Mouse (Mus musculus): ENCODE measurements around the gene Cenpa. TPM values are rescaled to one million over a fixed set of nuclear protein-coding genes. Genes with fewer than 3 reads are reported as not detected.
A peak's percentile ranks its signal among the peaks of the same experiment; 100 is the strongest.
"Not testable (repeated sequence)": the region's sequence is repeated elsewhere in the genome, so short reads cannot be mapped to it uniquely, and the experiment has no call there.

Gene Cenpa
- polyA plus RNA-seq, 1 experiment from 2014 or later: 335 TPM

GRCm38 (mm10) chr5:30678722-30679296, 12.2 kb downstream of the Cenpa start:
- DNase-seq (ENCODE audit: low spot score) (no peak), ATAC-seq (ENCODE audit: insufficient read depth, low FRiP score, low TSS enrichment) (no peak)
- no peak overlapping the region for H3K4me3 ChIP-seq (ENCODE audit: low read depth, low read length)
- H3K4me2 ChIP-seq (ENCODE audit: low read depth): no peak overlapping the region
- no peaks in the 10 kb centered on the region for H3K9me3 ChIP-seq (ENCODE audit: control insufficient read depth, low read length)
- peaks cover 3% of the 10 kb centered on the region; the same call in 1 of the 2 replicates for H3K36me3 ChIP-seq (ENCODE audit: control insufficient read depth, insufficient read depth, low read length)
- H3K9ac ChIP-seq (ENCODE audit: low read length): no peak overlapping the region
- no peak overlapping the region for H3K27ac ChIP-seq (ENCODE audit: low read depth, low read length)
- 95% methylated on average over 4 of the region's 4 CpGs for WGBS
- H3K4me1 ChIP-seq (ENCODE audit: control insufficient read depth, insufficient read depth, low read length): no peaks in the 10 kb centered on the region
- no peaks in the 10 kb centered on the region for H3K27me3 ChIP-seq (ENCODE audit: control insufficient read depth, insufficient read depth, low read length)

- WGBS: 86% methylated on average over 5 of the region's 5 CpGs
- Histone ChIP-seq H3K9me3 (ENCODE audit: control insufficient read depth, low read length) (no peaks in the 10 kb centered on the region), H3K36me3 (ENCODE audit: control insufficient read depth, insufficient read depth, low read length) (peaks cover 3% of the 10 kb centered on the region; the same call in 1 of the 2 replicates), H3K4me1 (ENCODE audit: control insufficient read depth, insufficient read depth, low read length) (no peaks in the 10 kb centered on the region), H3K4me2 (ENCODE audit: low read depth) (no peak overlapping the region), H3K27ac (ENCODE audit: low read depth, low read length) (no peak overlapping the region), H3K27me3 (ENCODE audit: control insufficient read depth, insufficient read depth, low read length) (no peaks in the 10 kb centered on the region), H3K9ac (ENCODE audit: low read length) (no peak overlapping the region), H3K4me3 (ENCODE audit: low read depth, low read length) (no peak overlapping the region)
- ATAC-seq (ENCODE audit: insufficient read depth, low FRiP score, low TSS enrichment) (no peak), DNase-seq (ENCODE audit: low spot score) (no peak)
Observed at GRCm38 (mm10) chr5:30679593-30679992, 13.0 kb downstream of the Cenpa start.

- Histone ChIP-seq H3K36me3 (ENCODE audit: control insufficient read depth, insufficient read depth, low read length) (no peaks in the 10 kb centered on the region), H3K27me3 (ENCODE audit: control insufficient read depth, insufficient read depth, low read length) (no peaks in the 10 kb centered on the region), H3K4me1 (ENCODE audit: control insufficient read depth, insufficient read depth, low read length) (no peaks in the 10 kb centered on the region), H3K27ac (ENCODE audit: low read depth, low read length) (no peak overlapping the region), H3K9ac (ENCODE audit: low read length) (no peak overlapping the region), H3K9me3 (ENCODE audit: control insufficient read depth, low read length) (no peaks in the 10 kb centered on the region), H3K4me3 (ENCODE audit: low read depth, low read length) (no peak overlapping the region), H3K4me2 (ENCODE audit: low read depth) (no peak overlapping the region)
- DNase-seq (ENCODE audit: low spot score): no peak
- ATAC-seq (ENCODE audit: insufficient read depth, low FRiP score, low TSS enrichment): no peak
- WGBS: 85% methylated on average over 5 of the region's 5 CpGs
Observed at GRCm38 (mm10) chr5:30681970-30682369, 15.4 kb downstream of the Cenpa start.

- Histone ChIP-seq H3K36me3 (ENCODE audit: control insufficient read depth, insufficient read depth, low read length) (no peaks in the 10 kb centered on the region), H3K4me1 (ENCODE audit: control insufficient read depth, insufficient read depth, low read length) (no peaks in the 10 kb centered on the region), H3K9me3 (ENCODE audit: control insufficient read depth, low read length) (no peaks in the 10 kb centered on the region), H3K9ac (ENCODE audit: low read length) (no peak overlapping the region), H3K4me3 (ENCODE audit: low read depth, low read length) (no peak overlapping the region), H3K27ac (ENCODE audit: low read depth, low read length) (no peak overlapping the region), H3K4me2 (ENCODE audit: low read depth) (no peak overlapping the region), H3K27me3 (ENCODE audit: control insufficient read depth, insufficient read depth, low read length) (no peaks in the 10 kb centered on the region)
- DNase-seq (ENCODE audit: low spot score): no peak
- no peak for ATAC-seq (ENCODE audit: insufficient read depth, low FRiP score, low TSS enrichment)
Observed at GRCm38 (mm10) chr5:30682967-30683600, 16.5 kb downstream of the Cenpa start.

- Histone ChIP-seq H3K4me3 (ENCODE audit: low read depth, low read length) (no peak overlapping the region), H3K9me3 (ENCODE audit: control insufficient read depth, low read length) (no peaks in the 10 kb centered on the region), H3K9ac (ENCODE audit: low read length) (no peak overlapping the region), H3K4me2 (ENCODE audit: low read depth) (no peak overlapping the region), H3K4me1 (ENCODE audit: control insufficient read depth, insufficient read depth, low read length) (no peaks in the 10 kb centered on the region), H3K27ac (ENCODE audit: low read depth, low read length) (no peak overlapping the region), H3K36me3 (ENCODE audit: control insufficient read depth, insufficient read depth, low read length) (no peaks in the 10 kb centered on the region), H3K27me3 (ENCODE audit: control insufficient read depth, insufficient read depth, low read length) (no peaks in the 10 kb centered on the region)
- WGBS: 75% methylated on average over 3 of the region's 3 CpGs
- DNase-seq (ENCODE audit: low spot score) (no peak), ATAC-seq (ENCODE audit: insufficient read depth, low FRiP score, low TSS enrichment) (no peak)
Observed at GRCm38 (mm10) chr5:30683993-30684392, 17.4 kb downstream of the Cenpa start.

GRCm38 (mm10) chr5:30686781-30687180, 20.2 kb downstream of the Cenpa start:
- H3K4me1 ChIP-seq (ENCODE audit: control insufficient read depth, insufficient read depth, low read length): no peaks in the 10 kb centered on the region
- H3K36me3 ChIP-seq (ENCODE audit: control insufficient read depth, insufficient read depth, low read length): no peaks in the 10 kb centered on the region
- no peak overlapping the region for H3K4me2 ChIP-seq (ENCODE audit: low read depth)
- no peaks in the 10 kb centered on the region for H3K9me3 ChIP-seq (ENCODE audit: control insufficient read depth, low read length)
- H3K27ac ChIP-seq (ENCODE audit: low read depth, low read length): no peak overlapping the region
- H3K4me3 ChIP-seq (ENCODE audit: low read depth, low read length): no peak overlapping the region
- ATAC-seq (ENCODE audit: insufficient read depth, low FRiP score, low TSS enrichment): no peak
- DNase-seq (ENCODE audit: low spot score): peak; percentile 30
- no peak overlapping the region for H3K9ac ChIP-seq (ENCODE audit: low read length)
- no peaks in the 10 kb centered on the region for H3K27me3 ChIP-seq (ENCODE audit: control insufficient read depth, insufficient read depth, low read length)
- 82% methylated on average over 3 of the region's 3 CpGs for WGBS

- H3K9ac ChIP-seq (ENCODE audit: low read length): no peak overlapping the region
- no peaks in the 10 kb centered on the region for H3K27me3 ChIP-seq (ENCODE audit: control insufficient read depth, insufficient read depth, low read length)
- WGBS: 83% methylated on average over 8 of the region's 8 CpGs
- H3K4me1 ChIP-seq (ENCODE audit: control insufficient read depth, insufficient read depth, low read length): no peaks in the 10 kb centered on the region
- ATAC-seq (ENCODE audit: insufficient read depth, low FRiP score, low TSS enrichment) (no peak), DNase-seq (ENCODE audit: low spot score) (no peak)
- H3K27ac ChIP-seq (ENCODE audit: low read depth, low read length): no peak overlapping the region
- no peak overlapping the region for H3K4me3 ChIP-seq (ENCODE audit: low read depth, low read length)
- H3K9me3 ChIP-seq (ENCODE audit: control insufficient read depth, low read length): no peaks in the 10 kb centered on the region
- H3K4me2 ChIP-seq (ENCODE audit: low read depth): no peak overlapping the region
- H3K36me3 ChIP-seq (ENCODE audit: control insufficient read depth, insufficient read depth, low read length): no peaks in the 10 kb centered on the region
Observed at GRCm38 (mm10) chr5:30700361-30701000, 33.9 kb downstream of the Cenpa start.

GRCm38 (mm10) chr5:30701373-30701772, 34.8 kb downstream of the Cenpa start:
- H3K36me3 ChIP-seq (ENCODE audit: control insufficient read depth, insufficient read depth, low read length); ATAC-seq (ENCODE audit: insufficient read depth, low FRiP score, low TSS enrichment); H3K27me3 ChIP-seq (ENCODE audit: control insufficient read depth, insufficient read depth, low read length); H3K4me1 ChIP-seq (ENCODE audit: control insufficient read depth, insufficient read depth, low read length); H3K27ac ChIP-seq (ENCODE audit: low read depth, low read length); DNase-seq (ENCODE audit: low spot score); H3K4me3 ChIP-seq (ENCODE audit: low read depth, low read length); H3K9me3 ChIP-seq (ENCODE audit: control insufficient read depth, low read length); H3K4me2 ChIP-seq (ENCODE audit: low read depth); H3K9ac ChIP-seq (ENCODE audit: low read length): not testable (repeated sequence)
- 37% methylated on average over 4 of the region's 4 CpGs for WGBS

- Histone ChIP-seq H3K9me3 (ENCODE audit: control insufficient read depth, low read length) (no peaks in the 10 kb centered on the region), H3K4me2 (ENCODE audit: low read depth) (no peak overlapping the region), H3K36me3 (ENCODE audit: control insufficient read depth, insufficient read depth, low read length) (no peaks in the 10 kb centered on the region), H3K27ac (ENCODE audit: low read depth, low read length) (no peak overlapping the region), H3K4me1 (ENCODE audit: control insufficient read depth, insufficient read depth, low read length) (no peaks in the 10 kb centered on the region), H3K9ac (ENCODE audit: low read length) (no peak overlapping the region), H3K4me3 (ENCODE audit: low read depth, low read length) (no peak overlapping the region), H3K27me3 (ENCODE audit: control insufficient read depth, insufficient read depth, low read length) (no peaks in the 10 kb centered on the region)
- ATAC-seq (ENCODE audit: insufficient read depth, low FRiP score, low TSS enrichment) (no peak), DNase-seq (ENCODE audit: low spot score) (no peak)
- WGBS: 92% methylated on average over 3 of the region's 3 CpGs
Observed at GRCm38 (mm10) chr5:30701866-30702265, 35.3 kb downstream of the Cenpa start.

Measured in neural tube, embryonic 11.5 days (tissue).